Mouse (Mus musculus) C2C12 (cell line): ENCODE data around the gene Ap1s3.

Experiments
- CTCF ChIP-seq: IDR thresholded peaks from one replicate; pipeline ENCODE4 v1.5.1; 2011; ENCODE audit not compliant: control insufficient read depth, insufficient read depth, insufficient read length
- FOSL1 ChIP-seq: IDR thresholded peaks from one replicate; pipeline ENCODE4 v1.8.0; 2011; ENCODE audit warnings: mild to moderate bottlenecking, low read length; ENCODE audit not compliant: poor library complexity, insufficient read depth, severe bottlenecking
- MYOD1 ChIP-seq: IDR thresholded peaks from one replicate; pipeline ENCODE4 v1.6.1; 2011; ENCODE audit warnings: low read depth; ENCODE audit not compliant: control insufficient read depth, insufficient read length
- MYOG ChIP-seq: IDR thresholded peaks from one replicate; pipeline ENCODE4 v1.6.1; 2011; ENCODE audit not compliant: control insufficient read depth, insufficient read length; ENCODE audit errors: extremely low read depth
- USF1 ChIP-seq: IDR thresholded peaks from one replicate; pipeline ENCODE4 v1.6.1; 2011; ENCODE audit warnings: low read depth, mild to moderate bottlenecking, control low read depth, moderate library complexity

GRCm38 (mm10) chr1:79684027-79684426, 12.3 kb upstream of the Ap1s3 start:
- no peak for TF ChIP-seq CTCF
- no peak for TF ChIP-seq MYOG
- no peak for TF ChIP-seq USF1
- no peak for TF ChIP-seq MYOD1
- no peak for TF ChIP-seq FOSL1
